Mouse (Mus musculus) hematopoietic stem cell, adult 5-6 weeks (primary cell): ENCODE measurements around the gene Wdr1. TPM values are rescaled to one million over a fixed set of nuclear protein-coding genes. Genes with fewer than 3 reads are reported as not detected.

Source experiments
- ATAC-seq, 2 experiments: fragments of 125-278 bp in 1 of 2; replicated peaks in 1 of 2; 2 replicates each; pipeline ENCODE4 v1.8.0; 2016 to 2017; ENCODE audit warnings: inconsistent platforms in 2 of 2, mild to moderate bottlenecking in 2 of 2, moderate number of reproducible peaks in 2 of 2, low read depth in 1 of 2, moderate TSS enrichment in 1 of 2; ENCODE audit not compliant: low FRiP score in 2 of 2, poor library complexity in 2 of 2, severe bottlenecking in 2 of 2, insufficient read depth in 1 of 2, low TSS enrichment in 1 of 2
- total RNA-seq: library from RNA; stranded (forward); fragments of 172-1452, 232-1000 nt; gene quantifications from 2 replicates; pipeline ENCODE4 v1.2.3, GENCODE M21; 2017

Wdr1 gene
- total RNA-seq, 1 experiment from 2014 or later = 175 TPM

DNA sequence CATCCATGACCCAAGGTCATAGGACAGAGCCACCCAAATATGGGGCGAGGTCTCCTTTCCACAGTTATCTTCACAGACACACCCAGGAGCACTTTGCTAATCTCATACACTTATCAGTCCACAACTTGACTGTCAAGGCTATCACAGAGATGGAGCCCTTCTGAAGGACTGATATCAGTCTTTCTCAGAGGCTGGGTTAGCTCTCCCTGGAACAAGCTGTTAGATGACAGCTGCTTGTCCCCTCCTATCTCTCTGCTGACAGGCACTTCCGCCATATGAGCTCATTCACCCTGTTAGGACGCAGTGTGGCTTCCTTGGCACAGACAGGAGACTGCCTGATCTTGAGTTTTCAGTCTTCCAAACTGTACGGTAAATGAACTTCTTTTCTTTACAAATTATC lies 53.5 kb downstream of the Wdr1 start:
- ATAC-seq = no peak

DNA sequence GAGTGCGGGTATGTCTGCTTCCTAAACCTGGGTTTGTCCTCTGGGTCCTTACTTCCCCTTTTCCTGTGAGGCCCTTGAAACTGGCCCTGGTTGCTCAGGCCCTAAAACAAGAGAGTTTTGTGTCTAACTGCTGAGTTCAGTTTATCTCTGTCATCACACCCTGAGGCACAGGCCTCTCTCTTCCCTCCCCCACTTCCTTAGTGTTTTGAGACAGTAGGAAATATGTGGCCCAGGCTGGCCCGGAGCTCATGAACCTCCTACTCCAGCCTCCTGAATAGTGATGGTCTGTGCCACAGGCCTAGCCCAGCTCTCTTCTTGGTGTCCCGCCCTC lies 57.6 kb downstream of the Wdr1 start:
- ATAC-seq = peak; percentile 88 to 90

GRCm38 (mm10) chr5:38504747-38505434 lies 58.1 kb downstream of the Wdr1 start:
- peak in 1 of 2 experiments; percentile 15; a peak in 1 of 4 replicates for ATAC-seq

DNA sequence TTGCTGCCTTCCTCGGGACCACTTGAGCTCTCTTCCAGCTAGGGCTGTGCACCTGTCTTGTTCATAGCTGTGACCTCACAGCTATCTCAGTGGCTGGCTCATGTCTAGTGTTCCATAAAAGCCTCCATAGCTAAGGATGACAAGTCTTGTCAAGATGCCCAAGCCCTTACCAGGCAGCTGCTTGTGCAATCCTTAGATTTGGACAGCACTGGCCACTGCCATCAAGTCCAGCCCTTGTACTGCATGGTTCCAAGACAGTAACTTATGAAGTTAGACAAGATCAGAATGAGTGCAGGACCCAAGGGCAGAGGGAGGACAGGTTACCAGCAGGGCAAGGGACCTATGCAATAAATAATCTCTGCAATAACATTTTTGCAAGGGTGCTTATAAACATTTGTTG lies 58.9 kb downstream of the Wdr1 start:
- no peak for ATAC-seq

- ATAC-seq = no peak; a peak in 1 of 4 replicates
Observed at GRCm38 (mm10) chr5:38502992-38503391, 60.0 kb downstream of the Wdr1 start, which contains the start of gene Slc2a9. Slc2a9 (minus strand) TSS chr5:38503143.

DNA sequence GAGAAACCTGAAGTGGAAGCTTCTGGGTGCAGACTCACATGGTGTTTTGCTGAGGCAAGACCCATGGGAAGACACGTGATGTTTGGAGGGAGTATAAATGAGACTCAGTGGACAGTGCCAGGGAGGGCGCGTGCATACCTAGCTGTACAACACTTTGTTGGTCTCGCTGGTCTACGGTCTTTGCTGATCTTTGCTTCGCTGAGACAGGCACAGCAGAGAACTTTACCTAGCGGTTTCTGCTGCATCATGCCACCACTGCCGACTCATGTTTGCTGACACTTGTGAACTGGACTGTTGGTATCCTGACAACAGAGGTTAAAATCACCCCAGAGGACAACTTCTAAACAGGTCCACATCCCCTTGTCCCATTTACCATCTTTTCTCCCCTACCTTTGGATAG lies 63.0 kb downstream of the Wdr1 start:
- ATAC-seq = no peak

- no peak for ATAC-seq
Observed at GRCm38 (mm10) chr5:38499316-38499811, 63.7 kb downstream of the Wdr1 start.

- no peak for ATAC-seq
Observed at GRCm38 (mm10) chr5:38498479-38498878, 64.5 kb downstream of the Wdr1 start.

DNA sequence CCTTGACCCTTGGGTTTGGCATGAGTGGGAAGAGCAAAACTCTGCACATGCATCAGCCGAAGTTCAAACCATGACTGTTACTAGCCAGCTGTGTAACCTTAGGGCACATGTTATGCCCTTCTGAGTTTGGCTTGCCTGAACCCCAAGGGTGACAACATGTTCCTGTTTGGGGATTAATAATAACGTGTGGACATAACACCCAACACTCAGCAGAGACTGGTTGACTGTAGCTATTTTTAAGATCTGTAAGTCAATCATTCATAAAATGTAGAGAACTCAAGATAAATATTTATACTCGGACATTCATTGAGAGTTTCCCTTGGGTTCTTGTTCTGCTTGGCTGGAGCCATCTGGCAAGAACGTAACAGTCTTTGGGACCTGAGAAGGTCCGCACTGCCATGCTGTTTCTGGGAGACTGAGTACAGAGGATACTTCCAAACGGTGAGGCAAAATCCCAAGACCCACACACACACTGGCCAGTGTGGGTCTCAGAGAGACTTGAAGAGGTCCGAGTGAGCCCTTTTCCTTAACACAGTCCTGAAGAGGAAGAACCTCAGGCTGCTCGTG lies 66.4 kb downstream of the Wdr1 start:
- ATAC-seq = no peak

DNA sequence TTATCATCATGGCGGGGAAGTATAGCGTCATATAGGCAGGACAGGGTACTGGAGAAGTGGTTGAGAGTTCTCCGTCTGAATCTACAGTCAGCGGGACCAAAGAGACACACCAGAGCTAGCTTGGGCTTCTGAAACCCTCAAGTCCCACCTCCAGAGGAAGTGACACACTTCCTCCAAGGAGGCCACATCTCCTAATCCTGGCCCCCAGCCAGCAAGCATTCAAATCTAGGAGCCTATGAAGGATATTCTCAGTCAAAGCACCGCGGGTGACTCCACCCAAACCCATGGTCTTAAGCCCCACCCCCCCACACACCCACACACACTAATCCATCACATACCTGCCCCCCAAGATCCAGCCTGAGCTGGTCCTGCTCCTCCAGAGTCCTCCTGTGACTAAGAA lies 69.1 kb downstream of the Wdr1 start:
- peak; percentile 46 to 51; a peak in 2 of 4 replicates for ATAC-seq

- no peak for ATAC-seq
Observed at GRCm38 (mm10) chr5:38491763-38492162, 71.3 kb downstream of the Wdr1 start.

DNA sequence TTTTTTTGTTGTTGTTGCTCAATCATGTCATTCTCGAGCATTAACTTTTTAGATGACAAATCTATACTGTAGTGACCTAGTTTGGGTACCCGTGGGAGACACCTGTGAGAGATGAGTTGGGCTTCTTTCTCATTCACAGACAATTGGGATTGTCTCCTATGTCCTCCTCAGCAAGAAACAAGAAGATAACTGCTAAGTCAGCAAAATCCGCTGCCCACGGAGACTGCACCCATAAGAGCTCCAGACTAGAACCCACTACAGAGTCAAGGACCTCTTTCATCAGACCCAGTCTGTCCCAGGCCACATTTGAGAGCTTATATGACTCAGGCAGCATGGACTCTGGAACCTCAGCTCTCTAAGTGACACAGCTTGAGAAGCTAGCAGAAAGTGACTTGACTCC lies 73.3 kb downstream of the Wdr1 start:
- no peak for ATAC-seq

- ATAC-seq = no peak
Observed at GRCm38 (mm10) chr5:38488673-38489615, 74.1 kb downstream of the Wdr1 start.

DNA sequence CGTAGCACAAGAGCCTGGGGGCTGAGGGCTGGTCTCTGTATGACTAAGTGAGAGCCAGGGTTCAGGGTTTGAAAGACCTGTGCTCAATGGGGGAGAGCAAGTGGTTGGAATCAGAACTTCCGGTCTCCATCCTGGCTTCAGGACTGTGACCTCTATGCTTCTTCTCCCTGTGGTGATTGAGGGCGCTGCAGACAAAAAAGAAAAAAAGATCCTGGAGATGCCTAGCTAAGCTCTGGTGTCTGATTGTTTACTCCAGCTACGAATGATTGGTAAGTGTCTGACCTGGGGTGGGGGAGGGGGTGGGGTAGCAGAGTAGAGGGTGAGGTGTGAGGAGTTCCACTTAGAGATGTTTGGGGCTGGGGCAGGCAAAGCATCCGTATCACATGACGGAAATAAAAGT lies 75.0 kb downstream of the Wdr1 start:
- ATAC-seq = no peak

GRCm38 (mm10) chr5:38487247-38487646 lies 75.8 kb downstream of the Wdr1 start:
- no peak for ATAC-seq

GRCm38 (mm10) chr5:38485946-38486345 lies 77.1 kb downstream of the Wdr1 start:
- no peak for ATAC-seq

GRCm38 (mm10) chr5:38483518-38484110 lies 79.4 kb downstream of the Wdr1 start:
- no peak for ATAC-seq
